8 mouse cellular contexts compared by ENCODE assay signal in genomic region chr4:134238279-134238651, GRCm38 (mm10). TPM values are rescaled to one million over a fixed set of nuclear protein-coding genes. Genes with fewer than 3 reads are reported as not detected.
DNase-seq lines count a peak whose midpoint lies in the region; ATAC-seq and TF ChIP-seq lines count a peak whose summit lies in the region.

TSS of gene Cnksr1 (minus strand) at chr4:134238399.

- peaks cover 13% of the 10 kb centered on the region; the same call in 1 of the 2 replicates for H3K36me3 ChIP-seq in intestine, postnatal 0 days (ENCODE audit: control insufficient read depth, insufficient read depth)
- H3K36me3 ChIP-seq in stomach, postnatal 0 days (ENCODE audit: control insufficient read depth, insufficient read depth, low read length) = no peaks in the 10 kb centered on the region

- WGBS in intestine, postnatal 0 days = 3% methylated on average over 18 of the region's 18 CpGs
- 2% methylated on average over 18 of the region's 18 CpGs for WGBS in stomach, postnatal 0 days

- no peaks in the 10 kb centered on the region for H3K27me3 ChIP-seq in intestine, postnatal 0 days (replicated peaks; ENCODE audit: control insufficient read depth, insufficient read depth, low read length)
- no peaks in the 10 kb centered on the region for H3K27me3 ChIP-seq in stomach, postnatal 0 days (ENCODE audit: control insufficient read depth, insufficient read depth, low read length)

- H3K9ac ChIP-seq in intestine, postnatal 0 days (ENCODE audit: low read depth, low read length) = peak within 1 kb of the TSS; percentile 50
- H3K9ac ChIP-seq in stomach, postnatal 0 days (ENCODE audit: low read length) = peak within 1 kb of the TSS; percentile 59

- TF ChIP-seq CTCF in left cerebral cortex, adult 2 months (IDR thresholded peaks at IDR 0.05) = no peak
- TF ChIP-seq CTCF in intestine, postnatal 0 days (IDR thresholded peaks at IDR 0.05; ENCODE audit: low read depth) = no peak
- TF ChIP-seq CTCF in stomach, postnatal 0 days (IDR thresholded peaks at IDR 0.05; ENCODE audit: low read depth) = 0 out of 2 replicates have a peak, but pooled peaks have one; percentile 1

- no peaks in the 10 kb centered on the region; the same call in 1 of the 2 replicates for H3K4me1 ChIP-seq in intestine, postnatal 0 days (replicated peaks; ENCODE audit: control insufficient read depth, insufficient read depth, low read length)
- H3K4me1 ChIP-seq in stomach, postnatal 0 days (replicated peaks; ENCODE audit: control insufficient read depth, insufficient read depth) = no peaks in the 10 kb centered on the region

- peak; percentile 53 for ATAC-seq in granulocyte monocyte progenitor cell, adult 5-6 weeks (replicated peaks; ENCODE audit: poor library complexity, severe bottlenecking)
- ATAC-seq in intestine, postnatal 0 days = peak; percentile 97
- peak; percentile 98 for ATAC-seq in stomach, postnatal 0 days (ENCODE audit: low FRiP score, low TSS enrichment)
- no peak for ATAC-seq in megakaryocyte progenitor cell, adult 5-6 weeks (replicated peaks; ENCODE audit: poor library complexity)

- intact Hi-C loops in left cerebral cortex, adult 2 months (cut with DNase I) = no loop called here
- intact Hi-C loops in left cerebral cortex, postnatal 36 days (cut with DNase I) = no loop called here

- no peak for DNase-seq in left cerebral cortex, adult 2 months (ENCODE audit: extremely low spot score in 1 of 2, low spot score in 2 of 2)
- DNase-seq in left cerebral cortex, postnatal 36 days (ENCODE audit: low spot score in 2 of 2) = no peak
- DNase-seq in cerebellum, postnatal 14 days = peak; percentile 71 to 84
- peak; percentile 96 to 98 for DNase-seq in lung, adult 18-20 months
- peak; percentile 98 for DNase-seq in stomach, postnatal 0 days (ENCODE audit: low spot score)

- no peak for TF ChIP-seq EP300 in stomach, postnatal 0 days (optimal IDR thresholded peaks at IDR 0.05)

- peak within 1 kb of the TSS; percentile 66 for H3K4me2 ChIP-seq in intestine, postnatal 0 days (replicated peaks; ENCODE audit: low read depth)
- peak within 1 kb of the TSS; percentile 50 for H3K4me2 ChIP-seq in stomach, postnatal 0 days (replicated peaks; ENCODE audit: low read depth)

- H3K4me3 ChIP-seq in left cerebral cortex, adult 2 months = peak within 1 kb of the TSS; percentile 9; the same call in 1 of the 2 replicates
- peak within 1 kb of the TSS; percentile 60 for H3K4me3 ChIP-seq in intestine, postnatal 0 days (ENCODE audit: low read depth, low read length)
- peak within 1 kb of the TSS; percentile 46 for H3K4me3 ChIP-seq in stomach, postnatal 0 days (ENCODE audit: low read depth, low read length)

- H3K9me3 ChIP-seq in intestine, postnatal 0 days (ENCODE audit: control insufficient read depth) = no peaks in the 10 kb centered on the region
- no peaks in the 10 kb centered on the region for H3K9me3 ChIP-seq in stomach, postnatal 0 days (ENCODE audit: control insufficient read depth, low read length)

- H3K27ac ChIP-seq in left cerebral cortex, adult 2 months = no peak within 1 kb of the TSS
- H3K27ac ChIP-seq in intestine, postnatal 0 days (ENCODE audit: low read depth, low read length) = peak within 1 kb of the TSS; percentile 87
- peak within 1 kb of the TSS; percentile 91 for H3K27ac ChIP-seq in stomach, postnatal 0 days (replicated peaks)

RNA-seq across cellular contexts. Expression of gene Cnksr1, which starts in this region (rescaled TPM):
- total RNA-seq in left cerebral cortex, adult 2 months (2021) = under 1 TPM; 0.32 to 0.58 TPM
- under 1 TPM; 0.27 to 0.66 TPM for total RNA-seq in left cerebral cortex, postnatal 36 days (2021)
- not detected in 2 replicates for total RNA-seq in granulocyte monocyte progenitor cell, adult 5-6 weeks (2014; fragmentation: Nextera tagmentation)
- total RNA-seq in granulocyte monocyte progenitor cell, adult 5-6 weeks (2017) = not detected in 2 replicates
- 13.8 and 15.5 TPM in 2 replicates for polyA plus RNA-seq in intestine, postnatal 0 days (2015; fragmentation: Nextera tagmentation; extraction: Ambion mirVana)
- polyA plus RNA-seq in stomach, postnatal 0 days (2015; fragmentation: Nextera tagmentation; extraction: Ambion mirVana) = 9.4 and 9.5 TPM in 2 replicates
- total RNA-seq in megakaryocyte progenitor cell, adult 5-6 weeks (2015) = not detected in 2 replicates
- total RNA-seq in megakaryocyte progenitor cell, adult 5-6 weeks (2017) = not detected in 2 replicates

Comparison
In these comparisons a context has a peak if more than half of its experiments do, and no peak if none do; other contexts are left out.
1. Peak in ATAC-seq in granulocyte monocyte progenitor cell, adult 5-6 weeks; RNA of the gene not detected or under 1 TPM.
2. DNase-seq: peak in cerebellum, postnatal 14 days (2 of 2), lung, adult 18-20 months (2 of 2) and stomach, postnatal 0 days (single experiment); none in left cerebral cortex, adult 2 months (0 of 2) and left cerebral cortex, postnatal 36 days (0 of 2).
3. H3K4me3 ChIP-seq: peak in every context shown above with its lines; median percentile 60 in intestine, postnatal 0 days; 46 in stomach, postnatal 0 days; 9 in left cerebral cortex, adult 2 months.